Mouse (Mus musculus) v-Abl transformed pro-B cells (cell line): ENCODE results near the gene Pik3ca.

ENCODE experiments used
- in situ Hi-C, 2 experiments: fragments of 400-800 bp; cut with MboI; formaldehyde crosslinking; loops; one replicate each; pipeline ENCODE4 v1.15.1; 2025; ENCODE audit not compliant: unreplicated experiment in 2 of 2

The Pik3ca gene

GRCm38 (mm10) chr3:32434016-32434415, 36.5 kb downstream of the Pik3ca start:
- in situ Hi-C loops, result no loop called here

GRCm38 (mm10) chr3:32436101-32436500, 38.6 kb downstream of the Pik3ca start:
- in situ Hi-C loops, result no loop called here

- in situ Hi-C loops, result no loop called here
Measured at GRCm38 (mm10) chr3:32437297-32437696, 39.8 kb downstream of the Pik3ca start.

- in situ Hi-C loops, result no loop called here
Measured at GRCm38 (mm10) chr3:32437820-32438219, 40.3 kb downstream of the Pik3ca start.

GRCm38 (mm10) chr3:32438716-32439115, 41.2 kb downstream of the Pik3ca start:
- in situ Hi-C loops, result no loop called here

- in situ Hi-C loops, result no loop called here
Measured at GRCm38 (mm10) chr3:32441710-32442109, 44.2 kb downstream of the Pik3ca start.

GRCm38 (mm10) chr3:32454329-32455021, 57.0 kb downstream of the Pik3ca start:
- in situ Hi-C loops, result loop anchor here (10.0 to 25.0 kb wide), 2 partner anchors 50 to 1642 kb away; no protein-coding TSS in a partner anchor

- in situ Hi-C loops, result loop anchor here (10.0 to 25.0 kb wide), 2 partner anchors 45 to 1647 kb away; no protein-coding TSS in a partner anchor
Measured at GRCm38 (mm10) chr3:32459777-32460176, 62.3 kb downstream of the Pik3ca start.

- in situ Hi-C loops, result loop anchor here in 1 of 2 experiments (5.0 to 25.0 kb wide), 2 partner anchors 35 to 1655 kb away; no protein-coding TSS in a partner anchor
Measured at GRCm38 (mm10) chr3:32467321-32467720, 69.8 kb downstream of the Pik3ca start.

GRCm38 (mm10) chr3:32468411-32468810, 70.9 kb downstream of the Pik3ca start:
- in situ Hi-C loops, result loop anchor here in 1 of 2 experiments (5.0 to 25.0 kb wide), 2 partner anchors 34 to 1656 kb away; no protein-coding TSS in a partner anchor

- in situ Hi-C loops, result loop anchor here in 1 of 2 experiments (25.0 kb wide), 1 partner anchor 1658 kb away; no protein-coding TSS in a partner anchor
Measured at GRCm38 (mm10) chr3:32470449-32470848, 73.0 kb downstream of the Pik3ca start.

- in situ Hi-C loops, result loop anchor here in 1 of 2 experiments (25.0 kb wide), 1 partner anchor 1659 kb away; no protein-coding TSS in a partner anchor
Measured at GRCm38 (mm10) chr3:32471098-32471497, 73.6 kb downstream of the Pik3ca start.

GRCm38 (mm10) chr3:32472191-32472900, 74.9 kb downstream of the Pik3ca start:
- in situ Hi-C loops, result loop anchor here in 1 of 2 experiments (25.0 kb wide), 1 partner anchor 1660 kb away; no protein-coding TSS in a partner anchor

- in situ Hi-C loops, result loop anchor here in 1 of 2 experiments (25.0 kb wide), 1 partner anchor 1661 kb away; no protein-coding TSS in a partner anchor
Measured at GRCm38 (mm10) chr3:32473184-32473583, 75.7 kb downstream of the Pik3ca start.

- in situ Hi-C loops, result loop anchor here in 1 of 2 experiments (25.0 kb wide), 1 partner anchor 693 kb away; no protein-coding TSS in a partner anchor
Measured at GRCm38 (mm10) chr3:32479961-32480360, 82.5 kb downstream of the Pik3ca start.

- in situ Hi-C loops, result loop anchor here in 1 of 2 experiments (25.0 kb wide), 1 partner anchor 696 kb away; no protein-coding TSS in a partner anchor
Measured at GRCm38 (mm10) chr3:32483035-32483434, 85.6 kb downstream of the Pik3ca start.

GRCm38 (mm10) chr3:32486543-32486942, 89.1 kb downstream of the Pik3ca start:
- in situ Hi-C loops, result loop anchor here in 1 of 2 experiments (25.0 kb wide), 1 partner anchor 699 kb away; no protein-coding TSS in a partner anchor

- in situ Hi-C loops, result loop anchor here in 1 of 2 experiments (25.0 kb wide), 1 partner anchor 701 kb away; no protein-coding TSS in a partner anchor
Measured at GRCm38 (mm10) chr3:32488172-32488571, 90.7 kb downstream of the Pik3ca start.

- in situ Hi-C loops, result loop anchor here in 1 of 2 experiments (25.0 kb wide), 1 partner anchor 703 kb away; no protein-coding TSS in a partner anchor
Measured at GRCm38 (mm10) chr3:32490076-32490927, 92.8 kb downstream of the Pik3ca start.

GRCm38 (mm10) chr3:32490928-32491315, 93.5 kb downstream of the Pik3ca start:
- in situ Hi-C loops, result loop anchor here in 1 of 2 experiments (25.0 kb wide), 1 partner anchor 704 kb away; no protein-coding TSS in a partner anchor
